Mouse (Mus musculus) WW6 (cell line): ENCODE data around the gene Lsg1.

Experiments
- DNase-seq: peaks from one replicate; pipeline ENCODE4 v3.0.0-alpha.2; 2013; ENCODE audit warnings: low read depth, low spot score

Lsg1 gene

DNA sequence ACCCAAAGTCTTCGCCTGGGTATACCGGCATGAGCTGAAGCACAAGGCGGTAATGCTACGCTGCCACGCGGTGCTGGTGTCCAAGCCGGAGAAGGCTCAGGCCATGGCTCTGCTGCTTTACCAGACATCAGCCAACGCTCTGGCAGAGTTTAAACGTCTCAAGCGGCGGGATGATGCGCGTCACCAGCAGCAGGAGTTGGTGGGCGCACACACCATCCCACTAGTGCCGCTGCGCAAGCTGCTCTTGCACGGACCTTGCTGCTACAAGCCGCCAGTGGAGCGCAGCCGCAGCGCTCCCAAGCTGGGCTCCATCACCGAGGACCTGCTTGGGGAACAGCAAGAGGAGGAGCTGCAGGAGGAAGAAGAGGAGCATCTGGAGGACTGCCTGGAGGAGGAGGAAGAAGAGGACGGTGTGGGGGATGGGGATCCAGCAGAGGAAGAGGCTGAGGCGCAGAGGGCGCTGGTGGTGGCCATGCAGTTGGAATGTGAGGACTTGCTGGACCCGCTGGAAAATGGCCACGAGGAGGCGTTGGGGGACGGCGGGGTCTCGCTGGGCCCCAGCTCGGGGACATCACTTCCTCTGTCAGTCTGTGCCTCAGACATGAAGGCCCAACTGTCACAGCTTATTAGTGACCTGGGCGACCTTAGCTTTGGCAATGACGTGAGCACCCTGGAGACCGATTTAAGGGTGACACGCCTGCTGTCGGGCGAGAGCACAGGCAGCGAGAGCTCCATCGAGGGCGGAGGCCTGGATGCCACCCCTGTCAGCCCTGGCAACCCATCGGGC lies 13.8 kb upstream of the Lsg1 start:
- DNase-seq: no peak

DNA sequence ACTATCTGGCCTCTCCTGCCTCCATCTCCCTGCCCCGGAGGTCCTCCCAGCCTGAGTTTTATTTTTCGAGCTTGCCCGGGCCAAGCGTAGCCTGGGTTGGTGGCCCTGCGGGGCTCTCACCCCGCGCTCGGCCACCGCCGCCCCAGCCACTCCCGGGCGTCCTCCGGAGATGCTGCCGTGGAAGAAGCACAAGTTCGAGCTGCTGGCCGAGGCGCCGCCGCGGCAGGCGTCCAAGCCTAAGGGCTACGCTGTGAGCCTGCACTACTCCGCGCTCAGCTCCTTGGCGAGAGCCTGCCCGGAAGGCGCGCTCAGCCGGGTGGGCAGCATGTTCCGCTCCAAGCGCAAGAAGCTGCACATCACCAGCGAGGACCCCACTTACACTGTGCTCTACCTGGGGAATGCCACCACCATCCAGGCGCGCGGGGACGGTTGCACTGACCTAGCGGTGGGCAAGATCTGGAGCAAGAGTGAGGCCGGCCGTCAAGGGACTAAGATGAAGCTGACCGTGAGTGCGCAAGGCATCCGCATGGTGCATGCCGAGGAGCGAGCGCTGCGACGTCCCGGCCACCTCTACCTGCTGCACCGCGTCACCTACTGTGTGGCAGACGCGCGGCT lies 13.1 kb upstream of the Lsg1 start:
- DNase-seq: no peak

DNA sequence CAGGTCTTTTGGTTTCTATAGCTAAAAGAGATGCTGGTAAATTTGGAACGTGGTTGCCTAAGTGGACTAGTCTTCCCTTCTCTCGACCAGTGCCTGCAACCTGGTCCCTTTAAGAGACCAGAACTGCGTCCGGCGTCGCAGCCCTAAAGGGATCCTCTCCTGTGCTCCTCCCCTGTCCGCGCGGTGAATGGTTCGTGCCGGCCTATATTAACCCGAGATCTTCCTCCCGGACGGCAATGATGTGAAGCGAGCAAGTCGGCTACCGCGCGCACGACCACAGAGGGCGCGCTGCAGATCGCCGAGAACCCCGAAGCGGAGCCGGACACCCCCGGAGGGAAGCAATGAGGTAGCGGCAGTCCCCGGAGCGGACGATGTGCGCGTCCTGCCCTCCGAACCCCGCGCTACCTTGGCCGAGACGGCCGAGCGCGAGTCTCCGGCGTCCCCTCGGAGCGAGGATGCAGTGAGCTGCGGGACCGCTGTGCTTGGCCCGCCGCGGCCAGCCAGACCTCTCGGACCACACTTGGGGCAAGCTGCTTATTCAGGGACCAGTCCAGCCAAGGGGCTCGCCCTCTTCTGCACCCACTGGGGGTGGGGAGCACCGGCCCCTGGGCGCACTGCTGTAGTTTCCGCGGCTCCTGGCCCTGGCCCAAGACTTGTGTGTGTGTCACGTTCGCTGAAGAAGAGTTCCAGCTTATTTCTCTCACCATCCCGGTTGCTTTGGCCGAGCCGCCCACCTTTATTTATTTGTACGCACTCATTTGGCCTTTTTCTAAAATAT lies 12.3 kb upstream of the Lsg1 start, which contains the start of gene Fam43a:
Gene Fam43a (plus strand): TSS at position 233 of the 778 bp plus-strand sequence.
- DNase-seq: peak; percentile 85

DNA sequence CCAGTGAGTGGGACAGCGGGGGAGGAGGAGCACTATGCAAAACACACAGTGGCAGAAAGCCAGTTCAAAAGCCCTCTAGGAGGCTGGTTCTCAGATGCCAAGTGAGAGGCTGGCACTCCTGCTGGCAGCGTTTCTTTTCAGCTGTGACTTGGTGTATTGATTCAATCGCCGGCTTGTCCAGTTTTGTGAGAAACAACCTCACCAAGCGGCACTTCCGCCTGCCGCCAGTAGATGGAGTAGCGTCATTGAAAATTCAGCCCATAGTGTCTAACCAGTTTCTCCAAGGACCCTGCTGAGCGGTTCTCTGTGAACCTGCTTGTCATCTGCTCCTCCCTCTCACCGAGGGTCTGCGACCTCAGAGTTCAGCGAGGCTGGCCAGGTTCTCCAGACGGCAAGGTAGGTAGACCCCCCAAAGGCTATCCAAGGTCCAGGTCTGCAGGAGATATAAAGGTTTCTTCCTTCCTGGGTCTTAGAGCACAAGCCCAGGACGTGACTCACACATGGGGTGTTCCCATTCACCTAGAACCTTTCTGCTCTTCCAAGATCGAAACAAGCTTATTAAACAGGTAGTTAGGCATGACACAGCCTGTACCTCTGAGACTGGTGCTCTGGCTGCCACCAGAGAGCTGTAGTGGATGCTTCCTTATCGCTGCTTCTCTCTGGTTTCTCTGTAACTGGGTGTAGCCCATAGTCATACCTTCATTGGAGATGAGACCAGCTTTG lies 9.7 kb upstream of the Lsg1 start:
- DNase-seq: no peak

DNA sequence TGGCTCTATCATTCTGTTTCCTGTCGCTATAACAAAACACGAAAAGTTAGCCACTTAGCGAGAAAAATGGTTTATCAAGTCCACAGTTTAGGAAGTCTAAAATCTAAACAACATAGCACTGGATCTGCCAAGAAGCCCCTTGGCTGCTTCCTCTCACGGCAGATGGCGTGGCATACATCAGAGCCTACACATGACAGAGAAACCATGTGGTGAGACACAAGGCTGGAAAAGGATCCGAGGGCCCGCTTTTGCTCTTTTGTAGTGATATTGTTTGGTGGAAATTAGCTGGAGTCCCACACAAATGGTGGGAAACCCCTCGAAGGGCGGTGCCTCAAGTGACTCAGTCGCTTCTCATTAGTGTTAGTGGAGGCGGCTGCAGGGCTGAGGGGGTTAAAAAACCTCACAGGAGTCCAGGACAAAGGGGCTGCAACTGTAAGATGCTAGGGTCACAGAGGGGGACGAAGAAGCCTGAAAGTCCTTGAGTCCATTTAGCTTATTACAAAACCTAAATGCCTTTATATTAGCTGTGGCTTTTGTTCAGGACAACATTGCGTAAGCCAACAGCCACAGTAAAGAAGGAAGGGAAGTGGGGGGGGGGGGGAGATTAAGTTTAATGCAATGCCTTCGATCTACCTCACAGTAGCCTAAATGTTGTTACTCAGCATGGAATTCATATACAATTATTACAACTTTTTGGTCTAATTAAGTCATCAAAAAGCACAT lies 8.6 kb upstream of the Lsg1 start:
- DNase-seq: no peak

DNA sequence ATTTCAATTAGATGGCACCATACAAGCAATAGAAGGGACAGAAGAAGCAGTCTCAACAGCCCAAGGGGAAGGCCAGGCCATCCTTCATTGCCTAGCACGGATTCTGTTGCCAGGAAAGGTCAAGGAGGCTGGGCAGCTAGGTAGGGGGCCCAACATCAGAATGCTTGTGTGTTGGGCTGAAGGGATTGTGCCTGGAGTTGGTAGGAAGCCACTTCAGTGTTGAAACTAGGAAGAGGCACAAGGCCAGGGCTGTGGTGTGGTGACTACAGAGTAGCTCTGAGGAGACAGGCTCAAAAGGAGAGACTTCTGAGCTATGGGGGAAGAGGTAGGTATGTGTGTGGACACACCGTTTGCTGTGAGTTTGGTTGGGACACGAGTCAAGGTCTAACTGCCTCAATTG lies 8.0 kb upstream of the Lsg1 start:
- DNase-seq: no peak

DNA sequence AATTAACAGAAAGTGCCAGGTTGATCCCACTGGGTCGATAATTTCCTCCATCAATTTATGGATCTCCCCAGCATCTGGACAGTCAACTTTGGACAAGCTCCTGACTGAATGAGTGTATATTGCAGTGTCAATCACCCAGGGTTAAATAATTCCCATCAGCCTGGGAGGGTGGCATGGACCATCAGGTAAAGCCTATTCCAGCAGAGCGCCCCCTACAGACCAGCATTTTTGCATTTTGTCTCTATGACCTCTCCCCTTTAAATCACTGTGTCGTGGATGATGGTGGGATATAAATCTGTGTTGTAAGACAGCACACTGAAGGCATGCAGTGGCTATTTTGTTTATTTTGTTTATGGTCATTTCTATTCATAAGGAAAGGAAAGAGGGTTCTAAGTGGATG lies 4.6 kb upstream of the Lsg1 start:
- no peak for DNase-seq

DNA sequence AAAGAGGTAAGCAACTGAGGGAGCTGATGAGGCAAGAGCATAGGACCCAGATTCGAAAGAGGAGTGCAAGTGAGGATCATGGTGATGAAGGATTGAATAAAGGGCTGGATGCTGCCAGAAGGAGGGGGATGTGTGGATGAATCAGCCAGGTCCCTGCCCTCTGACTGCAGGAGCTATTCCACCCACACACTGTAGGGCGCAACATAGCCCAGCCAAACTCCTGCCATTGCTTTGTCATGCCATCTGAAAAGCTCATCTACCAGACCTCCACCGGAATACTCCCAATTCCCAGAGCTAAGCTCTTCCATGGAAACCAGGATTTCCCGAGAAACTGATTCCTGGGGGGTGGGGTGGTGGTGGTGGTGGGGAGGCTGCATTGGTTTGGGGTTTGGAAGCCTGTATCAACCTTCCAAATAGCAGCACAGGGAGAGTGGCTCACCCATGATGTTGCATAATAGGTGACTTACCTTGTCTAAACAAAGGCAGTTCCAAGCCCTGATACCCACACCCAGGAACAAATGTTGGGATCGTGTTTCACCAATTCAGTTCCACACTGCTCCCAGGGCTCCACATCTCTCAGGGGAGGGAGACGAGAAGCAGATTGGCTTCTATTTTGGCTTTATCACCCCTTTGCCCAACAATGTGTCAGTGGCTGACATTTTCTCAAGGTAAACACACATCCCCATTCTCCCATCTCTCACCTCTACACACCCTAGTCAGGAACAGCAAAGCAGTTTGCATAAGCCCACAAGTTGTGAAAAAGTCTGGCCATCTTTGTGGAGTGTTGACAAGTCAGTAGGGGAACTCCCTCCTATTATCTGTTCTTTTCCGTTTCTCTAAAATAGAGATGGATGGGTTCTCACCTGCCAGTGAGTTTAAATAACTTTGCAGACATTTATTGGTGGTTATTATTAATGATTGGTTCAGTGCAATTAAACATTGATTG lies 3.1 kb upstream of the Lsg1 start:
- no peak for DNase-seq

DNA sequence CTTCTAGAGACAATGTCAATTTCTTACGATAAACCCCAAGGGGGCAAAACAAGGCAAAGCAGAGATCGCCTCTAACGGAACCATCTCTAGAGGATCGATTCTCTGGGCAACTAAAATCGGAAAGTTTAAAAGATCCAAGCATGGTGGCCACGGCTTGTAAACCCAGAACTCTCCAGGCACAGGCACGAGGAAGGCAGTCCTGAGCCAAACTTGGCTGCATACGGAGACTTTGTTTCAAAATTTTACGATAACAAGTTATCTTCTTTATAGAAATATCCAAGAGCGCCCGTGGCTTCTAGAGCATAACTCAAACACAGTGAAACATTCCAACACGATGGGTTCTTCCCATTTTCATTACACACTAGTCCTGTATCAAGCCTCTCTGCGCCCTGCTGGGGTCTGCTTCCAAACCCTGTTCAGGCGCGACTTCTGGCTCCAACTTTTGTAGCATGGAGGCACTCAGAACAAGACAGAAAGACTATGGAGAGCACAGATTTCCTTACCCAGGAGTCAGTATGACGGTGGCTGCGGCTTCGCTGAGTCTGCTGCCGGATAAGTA lies 378 bp downstream of the Lsg1 start:
- no peak for DNase-seq

DNA sequence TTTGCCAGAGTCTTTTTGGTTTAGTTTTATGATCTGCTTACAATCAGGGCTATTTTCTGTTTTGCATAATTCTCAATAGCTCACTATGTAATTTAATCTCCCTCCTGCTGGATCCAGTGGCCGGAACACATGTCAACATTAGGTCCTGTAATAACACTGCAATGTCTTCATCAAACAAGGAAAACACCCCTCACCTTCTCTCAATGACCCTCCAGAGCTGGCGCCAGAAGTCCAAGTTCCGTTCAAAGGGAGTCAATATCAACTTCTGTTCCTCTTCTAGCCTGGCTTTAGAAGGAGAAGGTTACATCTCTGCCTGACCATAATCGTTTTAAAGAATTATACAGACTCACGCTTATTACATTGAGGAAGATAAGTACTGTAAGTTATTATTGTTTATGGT lies 6.6 kb downstream of the Lsg1 start:
- DNase-seq: no peak

DNA sequence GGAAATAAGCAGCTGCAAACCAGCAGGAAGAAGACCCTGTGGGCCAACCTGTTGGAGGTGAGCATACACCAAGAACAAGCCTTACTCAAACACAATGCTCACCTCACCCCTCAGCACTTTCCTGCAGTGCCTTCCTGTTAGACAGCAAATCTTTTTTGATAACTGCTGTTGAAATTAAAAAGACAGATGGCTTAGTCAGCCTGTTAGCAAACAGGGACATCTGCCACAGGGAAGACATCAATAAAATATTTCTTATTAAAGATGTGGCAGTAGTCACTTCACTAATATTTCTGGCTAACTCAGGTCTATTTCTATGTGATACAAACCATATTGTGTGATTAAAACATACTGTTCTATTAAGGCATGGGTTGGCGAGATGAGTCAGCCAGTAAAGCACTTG lies 11.0 kb downstream of the Lsg1 start:
- no peak for DNase-seq

DNA sequence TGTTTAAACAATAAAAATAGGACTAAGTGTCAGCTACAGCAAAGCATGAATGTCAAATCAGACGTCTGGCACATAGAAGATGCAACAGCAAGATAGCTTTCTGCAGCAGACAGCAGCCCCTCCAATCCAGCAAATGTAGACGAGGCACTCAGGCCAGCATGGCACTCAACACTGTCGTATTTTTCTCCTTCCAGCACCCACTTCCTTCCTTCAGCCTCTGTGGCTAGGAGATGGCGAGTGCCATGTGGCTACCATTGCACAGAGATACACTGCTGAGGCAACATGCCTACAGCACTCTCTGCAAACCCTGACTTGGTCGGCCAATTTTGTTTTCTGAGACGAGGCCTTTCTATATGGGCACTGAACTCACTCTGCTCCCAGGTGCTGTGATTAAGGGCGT lies 11.6 kb downstream of the Lsg1 start:
- DNase-seq: no peak

DNA sequence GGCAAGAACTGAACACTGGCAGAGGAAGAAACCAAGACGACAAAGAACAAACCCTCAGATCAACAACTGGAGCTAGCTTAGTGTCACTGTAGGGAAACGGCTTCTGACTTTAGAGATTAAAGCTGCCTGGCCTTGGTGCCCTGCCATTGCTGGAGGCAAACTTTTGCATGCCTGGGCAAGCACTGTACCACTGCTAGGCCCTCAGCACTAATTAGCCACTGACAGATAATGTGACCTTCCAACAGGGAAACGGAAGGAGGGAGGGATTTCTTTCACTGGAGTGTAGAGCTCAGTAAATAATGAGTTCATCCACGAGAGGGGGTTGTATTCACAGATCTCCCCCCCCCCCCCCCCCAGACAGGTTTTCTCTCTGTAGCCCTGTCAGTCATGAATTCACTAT lies 15.2 kb downstream of the Lsg1 start:
- no peak for DNase-seq

DNA sequence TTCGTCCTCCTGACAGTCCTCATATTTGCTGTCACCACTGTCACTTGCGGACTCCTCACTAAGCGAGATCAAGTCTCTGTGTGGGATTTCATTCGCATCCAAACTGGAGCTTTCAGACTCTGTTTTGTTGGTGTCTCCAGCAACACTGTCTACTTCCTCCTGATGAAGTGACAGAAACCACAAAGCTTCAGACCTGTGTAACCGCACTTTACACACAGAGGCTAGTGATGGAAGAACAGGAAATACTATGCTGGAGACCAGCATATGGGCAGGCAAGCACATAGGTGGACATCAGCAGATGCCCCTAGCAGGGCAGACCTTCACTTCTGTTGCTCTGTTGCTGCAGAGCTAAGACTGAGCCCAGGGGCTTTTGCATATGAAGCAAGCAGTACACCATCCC lies 16.0 kb downstream of the Lsg1 start:
- no peak for DNase-seq

DNA sequence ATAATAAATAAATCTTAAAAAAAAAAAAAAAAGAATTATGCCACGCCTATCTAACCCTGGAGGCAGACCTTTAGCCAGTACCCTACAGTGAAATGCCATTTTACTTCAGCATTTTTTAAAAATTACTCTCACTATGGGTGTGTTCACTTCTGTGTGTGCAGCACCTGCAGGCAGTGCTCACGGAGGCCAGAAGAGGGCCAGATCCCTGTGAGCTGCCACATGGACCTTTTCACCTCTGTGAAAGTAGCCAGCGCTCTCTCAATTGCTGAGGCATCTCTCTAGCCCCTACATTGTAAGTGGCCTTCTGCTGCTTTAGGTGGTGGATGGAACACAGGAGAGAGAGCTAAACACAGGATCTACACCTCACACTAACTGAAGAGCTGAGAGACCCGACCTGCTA lies 17.2 kb downstream of the Lsg1 start:
- no peak for DNase-seq

DNA sequence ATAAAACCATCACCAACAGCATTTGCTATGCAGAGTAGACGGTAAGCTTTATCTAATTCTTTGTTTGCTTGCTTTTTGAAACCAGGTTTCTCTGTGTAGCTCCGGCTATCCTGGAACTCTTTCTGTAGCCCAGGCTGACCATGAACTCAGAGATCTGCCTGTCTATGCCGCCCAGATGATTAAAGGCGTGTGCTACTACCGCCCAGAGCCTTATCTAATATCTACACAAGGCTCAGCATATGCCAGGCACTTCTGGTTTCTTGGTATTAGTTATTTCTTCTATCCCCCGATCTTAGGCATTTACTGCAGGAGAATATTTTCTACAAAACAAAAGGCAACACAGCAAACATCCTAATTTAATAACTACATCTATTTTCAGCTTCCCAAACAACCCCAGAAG lies 21.8 kb downstream of the Lsg1 start:
- no peak for DNase-seq

DNA sequence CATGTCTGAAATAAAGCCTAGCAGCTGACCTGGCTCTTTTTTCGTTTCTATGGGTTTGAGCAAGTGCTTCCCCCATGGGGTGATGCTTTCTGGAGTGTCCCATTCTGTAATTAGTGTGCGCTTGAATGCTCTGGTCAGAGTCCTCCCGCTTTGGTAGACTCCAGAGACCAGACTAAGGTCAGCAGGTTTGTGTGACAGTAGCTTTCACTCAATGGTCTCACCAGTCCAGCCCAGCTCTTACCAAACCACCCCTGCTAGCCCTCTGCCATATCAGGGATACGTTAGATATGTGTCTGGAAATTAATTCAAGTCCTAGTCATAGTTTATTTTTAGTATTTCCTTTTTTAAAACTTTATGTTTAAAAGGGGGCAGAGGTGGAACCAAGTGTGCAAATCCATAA lies 26.8 kb downstream of the Lsg1 start:
- no peak for DNase-seq

DNA sequence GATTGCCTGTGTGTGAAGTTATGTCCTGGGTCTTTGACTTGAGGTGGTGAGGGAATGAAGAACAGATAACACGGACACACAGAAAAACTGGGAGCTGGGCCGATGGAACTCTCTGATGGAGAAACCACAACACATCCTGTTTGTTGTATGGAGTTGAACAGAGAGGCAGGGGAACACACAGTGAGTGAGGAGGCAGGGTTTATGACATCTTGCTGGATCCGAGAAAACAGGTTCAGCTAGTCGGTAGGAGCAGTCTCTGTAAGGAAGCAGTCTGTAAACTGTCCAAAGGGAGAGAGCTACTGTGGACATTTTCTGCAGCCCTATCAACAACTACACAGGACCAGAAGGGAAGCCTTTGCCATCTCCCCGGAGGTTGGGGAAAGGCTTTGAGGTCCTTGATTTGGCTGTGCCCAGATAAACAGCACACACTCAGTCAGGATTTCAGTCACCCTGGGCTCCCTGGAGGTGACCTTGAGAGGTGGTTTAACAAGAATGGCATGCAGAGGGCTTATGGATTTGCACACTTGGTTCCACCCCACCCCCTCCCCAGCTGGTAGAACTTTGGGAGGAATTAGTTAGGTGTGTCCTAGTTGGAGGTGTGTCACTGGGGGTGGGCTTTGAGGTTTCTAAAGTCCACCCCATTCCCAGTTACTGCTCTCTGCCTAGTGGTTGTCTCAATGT lies 27.9 kb downstream of the Lsg1 start:
- no peak for DNase-seq

DNA sequence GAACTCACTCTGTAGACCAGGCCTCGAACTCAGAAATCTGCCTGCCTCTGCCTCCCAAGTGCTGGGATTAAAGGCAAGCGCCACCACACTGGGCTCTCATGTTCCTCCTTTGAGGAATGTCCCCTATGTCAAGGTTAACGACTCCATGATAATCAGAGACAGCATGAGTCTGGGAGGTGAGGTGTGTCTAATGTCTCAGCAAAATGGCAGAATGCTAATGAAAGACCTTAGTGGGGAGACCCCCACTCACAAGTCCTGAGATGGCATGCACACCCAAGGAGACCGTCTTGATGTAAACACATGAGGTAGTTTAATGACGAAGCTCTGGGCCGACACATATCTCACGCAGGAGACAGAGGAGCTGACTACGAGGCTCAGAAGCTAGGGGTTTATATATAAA lies 33.3 kb downstream of the Lsg1 start:
- DNase-seq: no peak
